9 mouse cellular contexts compared by ENCODE assay signal in genomic region chr11:58982471-58983097, GRCm38 (mm10). TPM values are rescaled to one million over a fixed set of nuclear protein-coding genes. Genes with fewer than 3 reads are reported as not detected.
DNase-seq lines count a peak whose midpoint lies in the region; ATAC-seq and TF ChIP-seq lines count a peak whose summit lies in the region.
"Had no signal": no experiment of that assay in that cellular context is flagged by ENCODE, and none has a peak within 500 bp of the region (broad histone marks: within the 10 kb centered on the region; RNA-seq: fewer than 3 reads in every experiment).

No protein-coding gene starts in this region.

- intact Hi-C loops in gastrocnemius, adult 2 months (cut with DNase I) = no loop called here

- H3K27me3 ChIP-seq in liver, embryonic 15.5 days = no peaks in the 10 kb centered on the region
- no peaks in the 10 kb centered on the region for H3K27me3 ChIP-seq in liver, embryonic 11.5 days (replicated peaks; ENCODE audit: control insufficient read depth, insufficient read depth, low read length)
- H3K27me3 ChIP-seq: neural tube, embryonic 12.5 days had no signal

- H3K36me3 ChIP-seq in liver, embryonic 15.5 days (replicated peaks) = peaks cover 58% of the 10 kb centered on the region
- peaks cover 25% of the 10 kb centered on the region for H3K36me3 ChIP-seq in liver, embryonic 11.5 days (ENCODE audit: control insufficient read depth, insufficient read depth, low read length)

- TF ChIP-seq CTCF in gastrocnemius, adult 2 months (IDR thresholded peaks at IDR 0.05) = no peak

- WGBS in liver, embryonic 15.5 days (ENCODE audit: insufficient replicate concordance) = 67% methylated on average over 18 of the region's 18 CpGs
- WGBS in liver, embryonic 11.5 days = 87% methylated on average over 18 of the region's 18 CpGs

- no peak overlapping the region for H3K4me2 ChIP-seq in liver, embryonic 15.5 days
- H3K4me2 ChIP-seq in liver, embryonic 11.5 days = no peak overlapping the region
- H3K4me2 ChIP-seq: neural tube, embryonic 12.5 days had no signal

- peak overlapping the region; percentile 29 for H3K4me3 ChIP-seq in gastrocnemius, adult 2 months
- H3K4me3 ChIP-seq in liver, embryonic 15.5 days (replicated peaks) = no peak overlapping the region
- H3K4me3 ChIP-seq in liver, embryonic 11.5 days (ENCODE audit: low read depth, low read length) = no peak overlapping the region
- H3K4me3 ChIP-seq: neural tube, embryonic 12.5 days had no signal

- no peaks in the 10 kb centered on the region for H3K9me3 ChIP-seq in liver, embryonic 15.5 days (replicated peaks)
- H3K9me3 ChIP-seq in liver, embryonic 11.5 days (ENCODE audit: control insufficient read depth, low read length) = no peaks in the 10 kb centered on the region
- H3K9me3 ChIP-seq: neural tube, embryonic 12.5 days had no signal

- no peak overlapping the region for H3K9ac ChIP-seq in liver, embryonic 15.5 days
- H3K9ac ChIP-seq in liver, embryonic 11.5 days (ENCODE audit: low read depth, low read length) = no peak overlapping the region

- peaks cover 59% of the 10 kb centered on the region for H3K4me1 ChIP-seq in liver, embryonic 15.5 days (replicated peaks)
- H3K4me1 ChIP-seq in liver, embryonic 11.5 days (replicated peaks; ENCODE audit: control insufficient read depth, insufficient read depth, low read length) = peaks cover 19% of the 10 kb centered on the region

- DNase-seq in gastrocnemius, adult 2 months = no peak
- no peak for DNase-seq in gastrocnemius, postnatal 4 days (ENCODE audit: low spot score in 2 of 2)
- DNase-seq in liver, embryonic 11.5 days (ENCODE audit: low spot score) = no peak
- DNase-seq in thymus, postnatal 4 days = peak; percentile 67
- DNase-seq in kidney, adult 11 months = no peak
- no peak for DNase-seq in right cerebral cortex, adult 18-20 months

- no peak for ATAC-seq in liver, embryonic 15.5 days (ENCODE audit: insufficient read depth)
- ATAC-seq in liver, embryonic 11.5 days (replicated peaks; ENCODE audit: low FRiP score) = no peak
- peak; percentile 77 for ATAC-seq in neutrophil, adult 5-6 weeks (ENCODE audit: extremely low read depth, insufficient number of reproducible peaks, low FRiP score, poor library complexity, severe bottlenecking)

- H3K27ac ChIP-seq in gastrocnemius, adult 2 months = peak overlapping the region; percentile 94
- H3K27ac ChIP-seq in liver, embryonic 15.5 days (replicated peaks) = 0 out of 2 replicates have a peak overlapping the region, but pooled peaks have one; percentile 24
- no peak overlapping the region for H3K27ac ChIP-seq in liver, embryonic 11.5 days (ENCODE audit: low read depth, low read length)
- H3K27ac ChIP-seq: neural tube, embryonic 12.5 days had no signal

RNA-seq across cellular contexts. Expression of gene Trim11, which starts 4.7 kb away (rescaled TPM):
- 1 to 10 TPM; 7.2 to 7.9 TPM for total RNA-seq in gastrocnemius, adult 2 months (2021)
- 10 to 100 TPM; 16.7 to 19.6 TPM for total RNA-seq in gastrocnemius, postnatal 4 days (2021)
- polyA plus RNA-seq in liver, embryonic 15.5 days (2015; fragmentation: Nextera tagmentation; extraction: Ambion mirVana) = 8.6 and 9.1 TPM in 2 replicates
- polyA plus RNA-seq in liver, embryonic 11.5 days (2014; fragmentation: Nextera tagmentation; extraction: Ambion mirVana) = 17.3 and 17.8 TPM in 2 replicates
- 106 and 107 TPM in 2 replicates for total RNA-seq in neutrophil, adult 5-6 weeks (2017)

RNA-seq across cellular contexts. Expression of gene Hist3h2a, which starts 28.1 kb away (rescaled TPM):
- total RNA-seq in gastrocnemius, adult 2 months (2021) = 10 to 100 TPM; 10.5 to 11.3 TPM
- total RNA-seq in gastrocnemius, postnatal 4 days (2021) = 10 to 100 TPM; 37.1 to 42.7 TPM
- 16.1 and 16.4 TPM in 2 replicates for polyA plus RNA-seq in liver, embryonic 15.5 days (2015; fragmentation: Nextera tagmentation; extraction: Ambion mirVana)
- polyA plus RNA-seq in liver, embryonic 11.5 days (2014; fragmentation: Nextera tagmentation; extraction: Ambion mirVana) = 12.0 and 14.5 TPM in 2 replicates
- total RNA-seq in neutrophil, adult 5-6 weeks (2017) = 65.3 TPM in 2 replicates

RNA-seq across cellular contexts. Expression of gene Trim17, which starts 28.1 kb away (rescaled TPM):
- total RNA-seq in gastrocnemius, adult 2 months (2021) = under 1 TPM; 0.08 to 0.33 TPM
- total RNA-seq in gastrocnemius, postnatal 4 days (2021) = under 1 TPM; 0.23 to 0.29 TPM
- polyA plus RNA-seq in liver, embryonic 15.5 days (2015; fragmentation: Nextera tagmentation; extraction: Ambion mirVana) = 0.06 and 0.14 TPM in 2 replicates
- polyA plus RNA-seq in liver, embryonic 11.5 days (2014; fragmentation: Nextera tagmentation; extraction: Ambion mirVana) = 0.23 and 0.38 TPM in 2 replicates
- total RNA-seq in neutrophil, adult 5-6 weeks (2017) = 0.12 and 0.35 TPM in 2 replicates

RNA-seq across cellular contexts. Expression of gene Hist3h2ba, which starts 33.9 kb away (rescaled TPM):
- not detected for total RNA-seq in gastrocnemius, adult 2 months (2021)
- 10 to 100 TPM in 1 of 2 experiments, 1 to 10 TPM in 1; 9.8 to 17.0 TPM for total RNA-seq in gastrocnemius, postnatal 4 days (2021)
- polyA plus RNA-seq in liver, embryonic 15.5 days (2015; fragmentation: Nextera tagmentation; extraction: Ambion mirVana) = 9.2 and 9.6 TPM in 2 replicates
- polyA plus RNA-seq in liver, embryonic 11.5 days (2014; fragmentation: Nextera tagmentation; extraction: Ambion mirVana) = 6.3 and 6.9 TPM in 2 replicates
- 3.7 and 8.1 TPM in 2 replicates for total RNA-seq in neutrophil, adult 5-6 weeks (2017)

RNA-seq across cellular contexts. Expression of gene Rnf187, which starts 43.9 kb away (rescaled TPM):
- total RNA-seq in gastrocnemius, adult 2 months (2021) = 100 to 1,000 TPM in 1 of 2 experiments, 10 to 100 TPM in 1; 95.2 to 101 TPM
- total RNA-seq in gastrocnemius, postnatal 4 days (2021) = 100 to 1,000 TPM; 161 to 162 TPM
- 111 and 117 TPM in 2 replicates for polyA plus RNA-seq in liver, embryonic 15.5 days (2015; fragmentation: Nextera tagmentation; extraction: Ambion mirVana)
- 229 and 240 TPM in 2 replicates for polyA plus RNA-seq in liver, embryonic 11.5 days (2014; fragmentation: Nextera tagmentation; extraction: Ambion mirVana)
- 60.8 and 72.2 TPM in 2 replicates for total RNA-seq in neutrophil, adult 5-6 weeks (2017)
